ENCODE assay signal across 16 mouse cellular contexts in the genomic region with DNA sequence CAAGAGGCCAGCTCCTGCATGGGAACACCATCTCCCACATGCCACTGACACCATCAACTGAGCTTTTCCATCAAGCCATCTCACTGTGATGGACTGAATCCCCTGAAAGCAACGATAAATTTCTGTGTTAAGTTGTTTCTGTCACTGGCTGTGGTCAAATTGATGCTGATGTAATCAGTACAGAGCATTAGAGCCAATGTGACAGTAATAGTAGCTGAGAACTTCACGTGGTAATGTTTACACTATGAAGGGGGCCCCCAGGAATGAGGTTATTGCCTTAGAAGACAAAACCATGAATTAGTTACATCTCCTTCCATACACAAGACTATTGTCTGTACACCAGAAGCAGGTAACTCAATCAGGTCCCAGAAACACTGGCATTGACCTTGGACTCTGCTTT.
"Had no signal": no experiment of that assay in that cellular context is flagged by ENCODE, and none has a peak within 500 bp of the region (broad histone marks: within the 10 kb centered on the region; RNA-seq: fewer than 3 reads in every experiment).

No protein-coding gene starts in this region.

- H3K4me1 ChIP-seq: neural tube, embryonic 15.5 days; stomach, embryonic 15.5 days had no signal

- H3K4me2 ChIP-seq: neural tube, embryonic 13.5 days; neural tube, embryonic 15.5 days; stomach, embryonic 15.5 days had no signal

- H3K27ac ChIP-seq: neural tube, embryonic 13.5 days; neural tube, embryonic 15.5 days; stomach, embryonic 15.5 days; stomach, postnatal 0 days had no signal

- H3K9ac ChIP-seq: neural tube, embryonic 13.5 days; neural tube, embryonic 15.5 days; stomach, embryonic 15.5 days had no signal

- H3K27me3 ChIP-seq: neural tube, embryonic 13.5 days; neural tube, embryonic 15.5 days; stomach, embryonic 15.5 days had no signal

- DNase-seq: retina, postnatal 1 day; right cerebral cortex, adult 18-20 months; right cerebral cortex, postnatal 14 days; right cerebral cortex, postnatal 25 days; right cerebral cortex, postnatal 4 days; spleen, adult 18-20 months; thymus, adult 18-20 months; thymus, adult 2 months; thymus, postnatal 14 days; thymus, postnatal 25 days; thymus, postnatal 36 days; thymus, postnatal 4 days had no signal

- H3K4me3 ChIP-seq: neural tube, embryonic 13.5 days; neural tube, embryonic 15.5 days; stomach, embryonic 15.5 days had no signal

- H3K36me3 ChIP-seq: neural tube, embryonic 13.5 days; neural tube, embryonic 15.5 days; stomach, embryonic 15.5 days had no signal

- H3K9me3 ChIP-seq: neural tube, embryonic 13.5 days; neural tube, embryonic 15.5 days; stomach, embryonic 15.5 days had no signal
